Mouse (Mus musculus): ENCODE measurements around the gene Trip12. TPM values are rescaled to one million over a fixed set of nuclear protein-coding genes. Genes with fewer than 3 reads are reported as not detected.

Trip12 gene
- total RNA-seq, 4 experiments from 2014 or later: 183 to 241 (median 215) TPM

Small RNAs within 50 kb of the gene (microRNA-seq; reads per million reads assigned to microRNA genes)
- gene Mir5126: 0.32 to 3.0 reads per million in 2 experiments

Other genes with a start within 250 kb of the Trip12 start
- 100 to 1,000 TPM; 107 to 134 (median 125) TPM for gene Dner, start 144.3 kb downstream of the Trip12 start, total RNA-seq (2022)
- 1 to 10 TPM; 1.7 to 5.4 (median 3.5) TPM for gene Fbxo36, start 675 bp downstream of the Trip12 start, total RNA-seq (2022)
- gene Slc16a14, start 94.6 kb upstream of the Trip12 start, total RNA-seq (2022): 10 to 100 TPM; 12.7 to 15.3 (median 13.3) TPM

All from layer of hippocampus, adult 8-10 months (tissue).